Mouse (Mus musculus) heart, postnatal 0 days (tissue): ENCODE data around the gene Nr4a3. TPM values are rescaled to one million over a fixed set of nuclear protein-coding genes. Genes with fewer than 3 reads are reported as not detected.

Source experiments
- ATAC-seq: fragments of 200-750 bp; cut with Nextera tagmentation; 2 replicates; pipeline ENCODE4 v1.8.0; 2017; ENCODE audit warnings: low read depth, moderate number of reproducible peaks, moderate library complexity; ENCODE audit not compliant: insufficient read depth
- DNase-seq: peaks from one replicate; pipeline ENCODE4 v3.0.0-alpha.2; 2016; ENCODE audit warnings: low spot score
- H3K27ac ChIP-seq: fragments of 300-500 bp; sonication (generic); 2 replicates; pipeline ENCODE4 v1.5.1; 2014; ENCODE audit warnings: low read depth, mild to moderate bottlenecking
- H3K27me3 ChIP-seq: fragments of 300-500 bp; sonication (generic); 2 replicates; pipeline ENCODE4 v1.6.1; 2014; ENCODE audit warnings: low read length, mixed read lengths; ENCODE audit not compliant: control insufficient read depth, insufficient read depth
- H3K36me3 ChIP-seq: fragments of 300-500 bp; sonication (generic); replicated peaks from 2 replicates; pipeline ENCODE4 v1.6.1; 2014; ENCODE audit warnings: low read length, mixed read lengths; ENCODE audit not compliant: control insufficient read depth, insufficient read depth
- H3K4me1 ChIP-seq: fragments of 300-500 bp; sonication (generic); 2 replicates; pipeline ENCODE4 v1.6.1; 2014; ENCODE audit warnings: antibody characterized with exemption; ENCODE audit not compliant: control insufficient read depth, insufficient read depth
- H3K4me2 ChIP-seq: fragments of 300-500 bp; sonication (generic); 2 replicates; pipeline ENCODE4 v1.6.1; 2014; ENCODE audit warnings: low read depth, mild to moderate bottlenecking, low read length, moderate library complexity
- H3K4me3 ChIP-seq: fragments of 300-500 bp; sonication (generic); 2 replicates; pipeline ENCODE4 v1.5.1; 2014; ENCODE audit warnings: low read depth, low read length
- H3K9ac ChIP-seq: fragments of 300-500 bp; sonication (generic); replicated peaks from 2 replicates; pipeline ENCODE4 v1.6.1; 2014; ENCODE audit warnings: low read depth, low read length, mixed read lengths
- H3K9me3 ChIP-seq: fragments of 300-500 bp; sonication (generic); replicated peaks from 2 replicates; pipeline ENCODE4 v1.6.1; 2016; ENCODE audit warnings: low read length; ENCODE audit not compliant: control insufficient read depth
- CTCF ChIP-seq: IDR thresholded peaks from 2 replicates; pipeline ENCODE4 v1.5.1; 2016; ENCODE audit warnings: antibody characterized with exemption, control low read depth, low read depth
- EP300 ChIP-seq: IDR thresholded peaks from 2 replicates; pipeline ENCODE4 v1.6.1; 2016; ENCODE audit warnings: antibody characterized with exemption, low read depth
- WGBS: fragments of 180-500 bp; shearing (Covaris S2); extraction: QIAGEN DNeasy Blood & Tissue Kit; methylation state at CpG from one replicate; pipeline ENCODE4 v1.1.7; 2014; 5-methylcytosine and 5-hydroxymethylcytosine counted together
- polyA plus RNA-seq: library from polyadenylated mRNA; unstranded; fragments of >200 nt; fragmentation: Nextera tagmentation; extraction: Ambion mirVana; gene quantifications from 2 replicates; pipeline ENCODE4 v1.2.1, GENCODE M21; 2015
- total RNA-seq: library from RNA; depleted of rRNA; stranded (reverse); fragments of >200 nt; gene quantifications from 2 replicates; pipeline ENCODE4 v1.2.3, GENCODE M21; 2014; ENCODE audit warnings: low replicate concordance

The Nr4a3 gene
- total and polyA plus RNA-seq, 2 experiments from 2014 or later = 0.30 to 5.3 TPM

- DNase-seq (no peak), ATAC-seq (no peak)
- Histone ChIP-seq H3K27me3 (peaks cover 6% of the 10 kb centered on the region; the same call in 1 of the 2 replicates), H3K9me3 (no peaks in the 10 kb centered on the region), H3K4me3 (no peak overlapping the region), H3K4me2 (no peak overlapping the region), H3K4me1 (no peaks in the 10 kb centered on the region), H3K27ac (no peak overlapping the region), H3K9ac (no peak overlapping the region), H3K36me3 (no peaks in the 10 kb centered on the region)
- TF ChIP-seq EP300 = no peak
- no peak for TF ChIP-seq CTCF
- 62% methylated on average over 8 of the region's 8 CpGs for WGBS
Observed at GRCm38 (mm10) chr4:48079285-48080039, 34.5 kb downstream of the Nr4a3 start.

GRCm38 (mm10) chr4:48083452-48083851 is 38.5 kb downstream of the Nr4a3 start:
- Histone ChIP-seq H3K4me3 (no peak overlapping the region), H3K9ac (no peak overlapping the region), H3K27me3 (peaks cover 6% of the 10 kb centered on the region; the same call in 1 of the 2 replicates), H3K4me2 (no peak overlapping the region), H3K9me3 (no peaks in the 10 kb centered on the region), H3K36me3 (no peaks in the 10 kb centered on the region), H3K27ac (no peak overlapping the region), H3K4me1 (no peaks in the 10 kb centered on the region)
- DNase-seq (no peak), ATAC-seq (no peak)
- 77% methylated on average over 4 of the region's 4 CpGs for WGBS
- TF ChIP-seq EP300 = no peak
- TF ChIP-seq CTCF = no peak

- no peaks in the 10 kb centered on the region for H3K27me3 ChIP-seq
- no peaks in the 10 kb centered on the region for H3K36me3 ChIP-seq
- H3K4me3 ChIP-seq = no peak overlapping the region
- H3K4me1 ChIP-seq = no peaks in the 10 kb centered on the region
- ATAC-seq (no peak), DNase-seq (no peak)
- no peak overlapping the region for H3K4me2 ChIP-seq
- no peaks in the 10 kb centered on the region for H3K9me3 ChIP-seq
- no peak for TF ChIP-seq CTCF
- no peak for TF ChIP-seq EP300
- H3K9ac ChIP-seq = no peak overlapping the region
- WGBS = 63% methylated on average over 6 of the region's 6 CpGs
- no peak overlapping the region for H3K27ac ChIP-seq
Observed at GRCm38 (mm10) chr4:48086609-48087008, 41.7 kb downstream of the Nr4a3 start.

GRCm38 (mm10) chr4:48087497-48087896 is 42.5 kb downstream of the Nr4a3 start:
- 77% methylated on average over 6 of the region's 6 CpGs for WGBS
- no peaks in the 10 kb centered on the region for H3K4me1 ChIP-seq
- H3K27ac ChIP-seq = no peak overlapping the region
- H3K9me3 ChIP-seq = no peaks in the 10 kb centered on the region
- H3K36me3 ChIP-seq = no peaks in the 10 kb centered on the region
- DNase-seq = no peak
- no peak overlapping the region for H3K4me3 ChIP-seq
- no peaks in the 10 kb centered on the region for H3K27me3 ChIP-seq
- H3K4me2 ChIP-seq = no peak overlapping the region
- no peak for ATAC-seq
- no peak overlapping the region for H3K9ac ChIP-seq
- TF ChIP-seq CTCF = no peak
- no peak for TF ChIP-seq EP300

- Histone ChIP-seq H3K27me3 (no peaks in the 10 kb centered on the region), H3K4me1 (no peaks in the 10 kb centered on the region), H3K4me3 (no peak overlapping the region), H3K9ac (no peak overlapping the region), H3K36me3 (no peaks in the 10 kb centered on the region), H3K27ac (no peak overlapping the region), H3K4me2 (no peak overlapping the region), H3K9me3 (no peaks in the 10 kb centered on the region)
- 68% methylated on average over 3 of the region's 3 CpGs for WGBS
- TF ChIP-seq CTCF (no peak), EP300 (no peak)
- ATAC-seq = no peak
- no peak for DNase-seq
Observed at GRCm38 (mm10) chr4:48093221-48093620, 48.3 kb downstream of the Nr4a3 start.

- no peak overlapping the region for H3K9ac ChIP-seq
- 75% methylated on average over 8 of the region's 8 CpGs for WGBS
- no peak overlapping the region for H3K27ac ChIP-seq
- H3K27me3 ChIP-seq = no peaks in the 10 kb centered on the region
- no peak overlapping the region for H3K4me3 ChIP-seq
- DNase-seq (no peak), ATAC-seq (no peak)
- H3K4me2 ChIP-seq = no peak overlapping the region
- no peak for TF ChIP-seq EP300
- TF ChIP-seq CTCF = no peak
- H3K4me1 ChIP-seq = no peaks in the 10 kb centered on the region
- H3K36me3 ChIP-seq = no peaks in the 10 kb centered on the region
- H3K9me3 ChIP-seq = no peaks in the 10 kb centered on the region
Observed at GRCm38 (mm10) chr4:48100217-48100616, 55.3 kb downstream of the Nr4a3 start.
